25 mouse cellular contexts compared by ENCODE assay signal in the genomic region with DNA sequence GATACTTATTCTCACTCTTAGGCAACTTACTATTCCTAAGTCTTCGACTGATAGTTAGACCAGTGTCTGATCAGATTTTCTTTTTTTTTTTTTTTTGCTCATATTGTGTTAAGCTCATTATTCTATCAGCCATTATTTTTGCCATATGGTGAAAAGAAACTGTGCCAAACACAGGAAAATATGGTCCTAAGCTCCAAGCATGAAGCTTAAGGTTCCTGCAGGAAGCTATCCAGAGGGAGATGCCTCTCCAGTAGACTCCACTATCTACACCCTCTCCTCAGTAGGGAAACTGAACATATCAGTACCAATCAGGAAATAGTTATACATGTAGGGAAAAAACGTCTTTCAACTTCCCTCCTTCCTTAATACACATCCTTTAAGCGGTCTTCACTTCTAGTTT.
"Had no signal": no experiment of that assay in that cellular context is flagged by ENCODE, and none has a peak within 500 bp of the region (broad histone marks: within the 10 kb centered on the region; RNA-seq: fewer than 3 reads in every experiment).

No protein-coding gene starts in this region.

- H3K27me3 ChIP-seq: embryonic facial prominence, embryonic 12.5 days; embryonic facial prominence, embryonic 13.5 days; embryonic facial prominence, embryonic 15.5 days; forebrain, embryonic 12.5 days; forebrain, embryonic 13.5 days; forebrain, embryonic 15.5 days had no signal

- H3K4me1 ChIP-seq: embryonic facial prominence, embryonic 10.5 days; embryonic facial prominence, embryonic 12.5 days; embryonic facial prominence, embryonic 15.5 days; forebrain, embryonic 10.5 days; forebrain, embryonic 12.5 days; forebrain, embryonic 13.5 days; forebrain, embryonic 15.5 days; heart, embryonic 10.5 days had no signal

- DNase-seq: cerebellum, postnatal 10 days; cerebellum, postnatal 25 days; cerebellum, postnatal 36 days; embryo, embryonic 11 days; forebrain, postnatal 0 days; gastrocnemius, adult 2 months; gastrocnemius, postnatal 10 days; gastrocnemius, postnatal 14 days; gastrocnemius, postnatal 25 days; gastrocnemius, postnatal 36 days; heart, adult 11 months; heart, adult 18-20 months; heart, adult 2 months had no signal

- ATAC-seq: forebrain, embryonic 13.5 days; forebrain, embryonic 14.5 days; forebrain, embryonic 15.5 days; forebrain, embryonic 16.5 days; forebrain, postnatal 0 days had no signal

- H3K27ac ChIP-seq: embryonic facial prominence, embryonic 10.5 days; embryonic facial prominence, embryonic 12.5 days; embryonic facial prominence, embryonic 13.5 days; embryonic facial prominence, embryonic 15.5 days; forebrain, embryonic 10.5 days; forebrain, embryonic 12.5 days; forebrain, embryonic 13.5 days; forebrain, embryonic 15.5 days; gastrocnemius, adult 2 months; heart, adult 2 months; heart, embryonic 10.5 days had no signal

- H3K4me3 ChIP-seq: embryonic facial prominence, embryonic 10.5 days; embryonic facial prominence, embryonic 12.5 days; embryonic facial prominence, embryonic 13.5 days; embryonic facial prominence, embryonic 15.5 days; erythroblast, embryonic 14.5 days; forebrain, embryonic 10.5 days; forebrain, embryonic 12.5 days; forebrain, embryonic 13.5 days; forebrain, embryonic 15.5 days; gastrocnemius, adult 2 months; heart, adult 2 months; heart, embryonic 10.5 days had no signal
